Mouse (Mus musculus): Measurements from ENCODE around the gene Med25.

Med25 gene

GRCm38 (mm10) chr7:44863210-44863609 lies 29.3 kb downstream of the Med25 start:
- no peak for DNase-seq (ENCODE audit: low spot score)

- no peak for DNase-seq (ENCODE audit: low spot score)
These were observed 30.1 kb downstream of the Med25 start for GRCm38 (mm10) chr7:44862434-44862833.

- no peak for DNase-seq (ENCODE audit: low spot score)
These were observed 31.1 kb downstream of the Med25 start for GRCm38 (mm10) chr7:44861429-44861816.

GRCm38 (mm10) chr7:44860576-44861428 lies 31.7 kb downstream of the Med25 start:
- peak; percentile 69 for DNase-seq (ENCODE audit: low spot score)

GRCm38 (mm10) chr7:44859896-44860295 lies 32.6 kb downstream of the Med25 start:
- no peak for DNase-seq (ENCODE audit: low spot score)

GRCm38 (mm10) chr7:44857905-44858304 lies 34.6 kb downstream of the Med25 start:
- no peak for DNase-seq (ENCODE audit: low spot score)

- DNase-seq (ENCODE audit: low spot score): peak; percentile 79
These were observed 35.4 kb downstream of the Med25 start, which contains the start of gene Pnkp for GRCm38 (mm10) chr7:44857042-44857552. Pnkp (plus strand) TSS chr7:44857139.

- DNase-seq (ENCODE audit: low spot score): no peak
These were observed 36.1 kb downstream of the Med25 start for GRCm38 (mm10) chr7:44856265-44856916.

- no peak for DNase-seq (ENCODE audit: low spot score)
These were observed 37.5 kb downstream of the Med25 start for GRCm38 (mm10) chr7:44855036-44855435.

- DNase-seq (ENCODE audit: low spot score): peak; percentile 83
These were observed 38.0 kb downstream of the Med25 start for GRCm38 (mm10) chr7:44854356-44855031.

GRCm38 (mm10) chr7:44853596-44854355 lies 38.7 kb downstream of the Med25 start:
- no peak for DNase-seq (ENCODE audit: low spot score)

- no peak for DNase-seq (ENCODE audit: low spot score)
These were observed 39.4 kb downstream of the Med25 start for GRCm38 (mm10) chr7:44853065-44853464.

- no peak for DNase-seq (ENCODE audit: low spot score)
These were observed 40.1 kb downstream of the Med25 start for GRCm38 (mm10) chr7:44852259-44853027.

- no peak for DNase-seq (ENCODE audit: low spot score)
These were observed 40.8 kb downstream of the Med25 start for GRCm38 (mm10) chr7:44851625-44852234.

GRCm38 (mm10) chr7:44850789-44851624 lies 41.5 kb downstream of the Med25 start:
- no peak for DNase-seq (ENCODE audit: low spot score)

- no peak for DNase-seq (ENCODE audit: low spot score)
These were observed 42.4 kb downstream of the Med25 start for GRCm38 (mm10) chr7:44850146-44850545.

GRCm38 (mm10) chr7:44849416-44850111 lies 42.9 kb downstream of the Med25 start:
- DNase-seq (ENCODE audit: low spot score): peak; percentile 85

- DNase-seq (ENCODE audit: low spot score): peak; percentile 96
These were observed 43.7 kb downstream of the Med25 start, which contains the start of the genes Akt1s1 and Tbc1d17 for GRCm38 (mm10) chr7:44848561-44849415. Akt1s1 (plus strand) TSS chr7:44848991. Tbc1d17 (minus strand) TSS chr7:44849079.

All from ovary, postnatal 14 days (tissue).